Mouse (Mus musculus): Measurements from ENCODE around the gene Spaca4. TPM values are rescaled to one million over a fixed set of nuclear protein-coding genes. Genes with fewer than 3 reads are reported as not detected.

The Spaca4 gene
- polyA plus RNA-seq, 1 experiment from 2014 or later: not detected

DNA sequence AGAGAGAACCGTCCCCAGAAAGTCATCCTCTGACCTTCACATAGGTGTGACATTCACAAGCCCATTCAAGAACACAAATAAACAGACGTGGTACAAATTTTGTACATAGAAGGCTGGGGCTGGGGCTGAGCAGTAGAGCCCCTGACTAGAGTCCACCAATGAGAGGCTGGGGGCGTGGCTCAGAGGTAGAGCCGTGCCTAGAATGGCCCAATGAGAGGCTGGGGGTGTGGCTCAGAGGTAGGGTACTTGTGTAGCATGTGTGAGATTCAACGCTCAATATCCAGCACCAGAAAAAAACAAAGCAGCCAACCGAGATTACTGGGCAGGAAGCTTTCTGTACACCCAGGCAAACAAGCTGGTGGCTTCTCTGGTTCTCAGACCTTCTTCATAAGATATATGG is 30.1 kb upstream of the Spaca4 start:
- Histone ChIP-seq H3K9me3 (ENCODE audit: control insufficient read depth, low read length) (no peaks in the 10 kb centered on the region), H3K9ac (replicated peaks; ENCODE audit: low read depth, low read length) (no peak overlapping the region), H3K36me3 (ENCODE audit: control insufficient read depth, insufficient read depth, low read length) (no peaks in the 10 kb centered on the region), H3K4me3 (ENCODE audit: low read depth, low read length) (no peak overlapping the region), H3K4me1 (ENCODE audit: control insufficient read depth, insufficient read depth, low read length) (no peaks in the 10 kb centered on the region), H3K27me3 (ENCODE audit: control insufficient read depth, insufficient read depth, low read length) (0 out of 2 replicates have a peak, but pooled peaks cover 4% of the 10 kb centered on the region), H3K4me2 (ENCODE audit: low read depth, low read length) (no peak overlapping the region), H3K27ac (ENCODE audit: low read depth, low read length) (no peak overlapping the region)
- ATAC-seq (ENCODE audit: low read depth): no peak
- WGBS: 53% methylated on average over 6 of the region's 6 CpGs

- H3K4me2 ChIP-seq (ENCODE audit: low read depth, low read length): no peak overlapping the region
- H3K36me3 ChIP-seq (ENCODE audit: control insufficient read depth, insufficient read depth, low read length): no peaks in the 10 kb centered on the region
- no peak for ATAC-seq (ENCODE audit: low read depth)
- WGBS: 82% methylated on average over 9 of the region's 9 CpGs
- no peak overlapping the region for H3K4me3 ChIP-seq (ENCODE audit: low read depth, low read length)
- no peak overlapping the region for H3K27ac ChIP-seq (ENCODE audit: low read depth, low read length)
- no peak overlapping the region for H3K9ac ChIP-seq (replicated peaks; ENCODE audit: low read depth, low read length)
- H3K4me1 ChIP-seq (ENCODE audit: control insufficient read depth, insufficient read depth, low read length): no peaks in the 10 kb centered on the region
- no peaks in the 10 kb centered on the region for H3K27me3 ChIP-seq (ENCODE audit: control insufficient read depth, insufficient read depth, low read length)
- H3K9me3 ChIP-seq (ENCODE audit: control insufficient read depth, low read length): no peaks in the 10 kb centered on the region
Observed at GRCm38 (mm10) chr7:45750162-45750561, 24.5 kb upstream of the Spaca4 start.

- Histone ChIP-seq H3K4me2 (ENCODE audit: low read depth, low read length) (no peak overlapping the region), H3K27me3 (ENCODE audit: control insufficient read depth, insufficient read depth, low read length) (no peaks in the 10 kb centered on the region), H3K4me1 (ENCODE audit: control insufficient read depth, insufficient read depth, low read length) (no peaks in the 10 kb centered on the region), H3K4me3 (ENCODE audit: low read depth, low read length) (no peak overlapping the region), H3K9ac (replicated peaks; ENCODE audit: low read depth, low read length) (no peak overlapping the region), H3K36me3 (ENCODE audit: control insufficient read depth, insufficient read depth, low read length) (no peaks in the 10 kb centered on the region), H3K9me3 (ENCODE audit: control insufficient read depth, low read length) (no peaks in the 10 kb centered on the region), H3K27ac (ENCODE audit: low read depth, low read length) (no peak overlapping the region)
- WGBS: 38% methylated on average over 10 of the region's 10 CpGs
- no peak for ATAC-seq (ENCODE audit: low read depth)
Observed at GRCm38 (mm10) chr7:45749401-45749800, 23.8 kb upstream of the Spaca4 start.

DNA sequence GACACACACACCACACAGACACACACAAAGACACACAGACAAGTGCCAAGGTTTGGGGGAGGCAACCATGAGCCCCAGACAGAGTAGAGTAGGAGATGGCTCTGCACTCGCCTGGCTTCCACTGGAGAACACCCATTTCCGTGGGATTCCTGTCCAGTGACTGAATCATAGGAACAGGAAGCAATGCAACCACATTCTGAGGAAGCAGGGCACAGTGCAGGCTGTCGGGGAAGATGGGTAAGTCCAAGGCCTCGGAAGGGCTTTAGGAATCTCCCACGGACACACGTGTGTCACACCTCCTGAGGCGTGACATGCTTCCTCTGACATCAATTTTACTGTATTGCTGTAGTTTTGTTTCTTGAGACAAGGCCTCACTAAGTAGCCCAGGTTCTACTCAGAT is 22.5 kb upstream of the Spaca4 start:
- no peak overlapping the region for H3K9ac ChIP-seq (replicated peaks; ENCODE audit: low read depth, low read length)
- H3K9me3 ChIP-seq (ENCODE audit: control insufficient read depth, low read length): no peaks in the 10 kb centered on the region
- H3K36me3 ChIP-seq (ENCODE audit: control insufficient read depth, insufficient read depth, low read length): no peaks in the 10 kb centered on the region
- H3K27me3 ChIP-seq (ENCODE audit: control insufficient read depth, insufficient read depth, low read length): no peaks in the 10 kb centered on the region
- H3K4me2 ChIP-seq (ENCODE audit: low read depth, low read length): no peak overlapping the region
- ATAC-seq (ENCODE audit: low read depth): no peak
- WGBS: 89% methylated on average over 7 of the region's 7 CpGs
- H3K4me3 ChIP-seq (ENCODE audit: low read depth, low read length): no peak overlapping the region
- H3K27ac ChIP-seq (ENCODE audit: low read depth, low read length): no peak overlapping the region
- H3K4me1 ChIP-seq (ENCODE audit: control insufficient read depth, insufficient read depth, low read length): no peaks in the 10 kb centered on the region

- Histone ChIP-seq H3K36me3 (ENCODE audit: control insufficient read depth, insufficient read depth, low read length) (no peaks in the 10 kb centered on the region), H3K4me2 (ENCODE audit: low read depth, low read length) (no peak overlapping the region), H3K27me3 (ENCODE audit: control insufficient read depth, insufficient read depth, low read length) (no peaks in the 10 kb centered on the region), H3K4me3 (ENCODE audit: low read depth, low read length) (no peak overlapping the region), H3K27ac (ENCODE audit: low read depth, low read length) (no peak overlapping the region), H3K4me1 (ENCODE audit: control insufficient read depth, insufficient read depth, low read length) (no peaks in the 10 kb centered on the region), H3K9ac (replicated peaks; ENCODE audit: low read depth, low read length) (no peak overlapping the region), H3K9me3 (ENCODE audit: control insufficient read depth, low read length) (no peaks in the 10 kb centered on the region)
- no peak for ATAC-seq (ENCODE audit: low read depth)
- 90% methylated on average over 5 of the region's 5 CpGs for WGBS
Observed at GRCm38 (mm10) chr7:45747450-45747849, 21.8 kb upstream of the Spaca4 start.

DNA sequence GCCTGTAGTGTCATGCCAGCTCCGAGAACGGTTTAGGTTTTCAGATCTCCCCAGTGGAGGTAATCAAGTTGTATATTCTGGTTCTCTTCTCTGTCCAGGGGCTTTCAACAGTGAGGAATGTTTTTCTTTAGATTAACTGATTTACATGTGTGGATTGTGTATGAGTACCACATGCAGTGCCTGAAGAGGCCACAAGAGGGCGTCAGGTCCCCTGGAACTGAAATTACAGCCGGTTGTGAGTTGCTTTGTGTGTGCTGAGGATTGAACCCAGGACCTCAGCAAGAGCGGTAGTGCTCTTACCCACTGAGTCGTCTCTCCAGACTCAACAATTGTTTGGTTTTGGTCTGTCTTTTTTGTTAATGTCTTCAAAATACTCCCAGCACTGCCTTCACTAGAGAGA is 20.9 kb upstream of the Spaca4 start:
- Histone ChIP-seq H3K27ac (ENCODE audit: low read depth, low read length) (no peak overlapping the region), H3K36me3 (ENCODE audit: control insufficient read depth, insufficient read depth, low read length) (no peaks in the 10 kb centered on the region), H3K27me3 (ENCODE audit: control insufficient read depth, insufficient read depth, low read length) (no peaks in the 10 kb centered on the region), H3K4me3 (ENCODE audit: low read depth, low read length) (no peak overlapping the region), H3K4me1 (ENCODE audit: control insufficient read depth, insufficient read depth, low read length) (no peaks in the 10 kb centered on the region), H3K9me3 (ENCODE audit: control insufficient read depth, low read length) (no peaks in the 10 kb centered on the region), H3K4me2 (ENCODE audit: low read depth, low read length) (no peak overlapping the region), H3K9ac (replicated peaks; ENCODE audit: low read depth, low read length) (no peak overlapping the region)
- 64% methylated on average over 6 of the region's 6 CpGs for WGBS
- ATAC-seq (ENCODE audit: low read depth): no peak

- Histone ChIP-seq H3K9ac (replicated peaks; ENCODE audit: low read depth, low read length) (no peak overlapping the region), H3K4me3 (ENCODE audit: low read depth, low read length) (no peak overlapping the region), H3K4me2 (ENCODE audit: low read depth, low read length) (no peak overlapping the region), H3K27ac (ENCODE audit: low read depth, low read length) (no peak overlapping the region), H3K36me3 (ENCODE audit: control insufficient read depth, insufficient read depth, low read length) (no peaks in the 10 kb centered on the region), H3K4me1 (ENCODE audit: control insufficient read depth, insufficient read depth, low read length) (no peaks in the 10 kb centered on the region), H3K9me3 (ENCODE audit: control insufficient read depth, low read length) (no peaks in the 10 kb centered on the region), H3K27me3 (ENCODE audit: control insufficient read depth, insufficient read depth, low read length) (no peaks in the 10 kb centered on the region)
- no peak for ATAC-seq (ENCODE audit: low read depth)
- WGBS: 40% methylated on average over 2 of the region's 2 CpGs
Observed at GRCm38 (mm10) chr7:45744387-45744786, 18.8 kb upstream of the Spaca4 start.

- Histone ChIP-seq H3K4me1 (ENCODE audit: control insufficient read depth, insufficient read depth, low read length) (no peaks in the 10 kb centered on the region), H3K4me2 (ENCODE audit: low read depth, low read length) (peak overlapping the region; percentile 8; the same call in 1 of the 2 replicates), H3K9ac (replicated peaks; ENCODE audit: low read depth, low read length) (no peak overlapping the region), H3K9me3 (ENCODE audit: control insufficient read depth, low read length) (no peaks in the 10 kb centered on the region), H3K4me3 (ENCODE audit: low read depth, low read length) (no peak overlapping the region), H3K27me3 (ENCODE audit: control insufficient read depth, insufficient read depth, low read length) (no peaks in the 10 kb centered on the region), H3K27ac (ENCODE audit: low read depth, low read length) (no peak overlapping the region), H3K36me3 (ENCODE audit: control insufficient read depth, insufficient read depth, low read length) (no peaks in the 10 kb centered on the region)
- 35% methylated on average over 19 of the region's 19 CpGs for WGBS
- ATAC-seq (ENCODE audit: low read depth): no peak
Observed at GRCm38 (mm10) chr7:45742338-45742737, 16.7 kb upstream of the Spaca4 start.

DNA sequence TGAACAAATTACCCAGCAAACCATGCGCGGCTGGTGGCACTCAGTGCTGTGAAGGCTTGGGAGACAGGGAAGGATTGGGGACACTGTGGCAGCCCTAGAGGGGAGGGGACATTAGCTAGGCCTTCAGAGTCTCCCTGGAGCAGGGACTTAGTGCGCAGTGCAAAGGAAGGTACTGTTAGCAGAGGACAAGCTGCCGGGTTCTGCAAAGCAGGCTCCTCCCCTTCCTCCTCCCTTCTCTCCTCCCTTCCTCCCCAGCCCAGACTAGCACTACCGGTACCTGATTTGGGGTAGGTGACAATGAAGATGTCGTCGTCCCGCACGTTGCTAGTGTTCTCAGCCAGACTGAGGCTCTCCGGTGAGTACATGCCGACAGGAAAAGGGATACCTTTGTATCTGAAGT is 16.2 kb upstream of the Spaca4 start:
- Histone ChIP-seq H3K27ac (ENCODE audit: low read depth, low read length) (no peak overlapping the region), H3K36me3 (ENCODE audit: control insufficient read depth, insufficient read depth, low read length) (no peaks in the 10 kb centered on the region), H3K27me3 (ENCODE audit: control insufficient read depth, insufficient read depth, low read length) (no peaks in the 10 kb centered on the region), H3K4me1 (ENCODE audit: control insufficient read depth, insufficient read depth, low read length) (no peaks in the 10 kb centered on the region), H3K4me3 (ENCODE audit: low read depth, low read length) (no peak overlapping the region), H3K4me2 (ENCODE audit: low read depth, low read length) (peak overlapping the region; percentile 11; the same call in 1 of the 2 replicates), H3K9ac (replicated peaks; ENCODE audit: low read depth, low read length) (no peak overlapping the region), H3K9me3 (ENCODE audit: control insufficient read depth, low read length) (no peaks in the 10 kb centered on the region)
- ATAC-seq (ENCODE audit: low read depth): no peak
- 38% methylated on average over 11 of the region's 11 CpGs for WGBS

DNA sequence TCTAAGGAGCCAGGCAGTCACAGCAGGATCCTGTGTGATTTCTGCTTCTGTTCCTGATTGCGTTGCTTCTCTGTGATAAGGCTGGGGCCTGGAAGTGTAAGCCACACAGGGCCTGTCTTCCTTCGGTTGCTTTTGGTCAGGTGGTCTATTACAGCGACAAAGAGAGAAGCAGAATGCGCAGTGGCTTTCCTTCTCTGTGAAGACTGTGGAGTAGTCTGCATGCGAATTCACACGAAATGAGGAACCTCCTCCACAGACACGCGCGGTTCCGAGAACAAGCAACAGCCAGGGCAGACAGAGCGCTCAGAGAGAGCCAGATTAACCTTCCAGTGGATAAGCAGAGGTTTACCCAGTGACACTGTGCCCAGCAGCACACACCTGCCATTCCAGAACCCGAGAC is 15.7 kb upstream of the Spaca4 start:
- H3K9ac ChIP-seq (replicated peaks; ENCODE audit: low read depth, low read length): no peak overlapping the region
- no peak overlapping the region for H3K4me2 ChIP-seq (ENCODE audit: low read depth, low read length)
- ATAC-seq (ENCODE audit: low read depth): no peak
- H3K27ac ChIP-seq (ENCODE audit: low read depth, low read length): no peak overlapping the region
- no peaks in the 10 kb centered on the region for H3K36me3 ChIP-seq (ENCODE audit: control insufficient read depth, insufficient read depth, low read length)
- H3K4me3 ChIP-seq (ENCODE audit: low read depth, low read length): no peak overlapping the region
- no peaks in the 10 kb centered on the region for H3K9me3 ChIP-seq (ENCODE audit: control insufficient read depth, low read length)
- H3K27me3 ChIP-seq (ENCODE audit: control insufficient read depth, insufficient read depth, low read length): no peaks in the 10 kb centered on the region
- H3K4me1 ChIP-seq (ENCODE audit: control insufficient read depth, insufficient read depth, low read length): no peaks in the 10 kb centered on the region
- 88% methylated on average over 12 of the region's 12 CpGs for WGBS
